ENCODE assay signal across 24 mouse cellular contexts in the genomic region with DNA sequence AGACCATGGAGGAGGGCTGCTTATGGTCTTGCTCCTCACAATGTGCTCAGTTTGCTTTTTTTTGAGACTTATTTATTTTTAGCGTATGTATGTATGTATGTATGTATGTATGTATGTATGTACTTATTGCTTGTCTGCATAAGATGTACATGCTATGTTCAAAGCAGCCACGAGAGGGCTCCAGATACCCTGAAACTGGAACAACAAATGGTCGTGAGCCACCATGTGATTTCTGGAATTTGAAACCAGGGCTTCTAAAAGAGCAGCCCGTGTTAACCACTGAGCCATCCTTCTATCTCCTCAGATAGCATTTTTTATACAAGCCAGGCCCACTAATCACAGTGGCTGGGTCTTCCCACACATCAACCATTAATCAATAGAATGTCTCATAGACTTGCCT.
DNase-seq lines count a peak whose midpoint lies in the region; ATAC-seq and TF ChIP-seq lines count a peak whose summit lies in the region.
"Had no signal": no experiment of that assay in that cellular context is flagged by ENCODE, and none has a peak within 500 bp of the region (broad histone marks: within the 10 kb centered on the region; RNA-seq: fewer than 3 reads in every experiment).

No protein-coding gene starts in this region.

- no peak for TF ChIP-seq CTCF in liver, adult 2 months (IDR thresholded peaks at IDR 0.05; ENCODE audit: low read depth, low read length)
- no peak for TF ChIP-seq CTCF in heart, adult 2 months (IDR thresholded peaks at IDR 0.05)

- peaks cover 6% of the 10 kb centered on the region; the same call in 1 of the 2 replicates for H3K9me3 ChIP-seq in liver, embryonic 11.5 days (ENCODE audit: control insufficient read depth, low read length)

- no peaks in the 10 kb centered on the region for H3K79me2 ChIP-seq in liver, adult 2 months (ENCODE audit: control insufficient read depth, insufficient read depth, low read length)
- no peaks in the 10 kb centered on the region for H3K79me2 ChIP-seq in heart, adult 2 months (replicated peaks; ENCODE audit: control insufficient read depth, insufficient read depth, low read length)

- TF ChIP-seq EP300 in heart, adult 2 months (IDR thresholded peaks at IDR 0.05; ENCODE audit: insufficient read depth, low read depth, low read length) = no peak

- intact Hi-C loops in heart, adult 2 months (cut with DNase I) = no loop called here

- H3K4me2 ChIP-seq in liver, embryonic 11.5 days = no peak overlapping the region
- H3K4me2 ChIP-seq: embryonic facial prominence, embryonic 13.5 days; embryonic facial prominence, embryonic 15.5 days; forebrain, embryonic 12.5 days had no signal

- no peak overlapping the region for H3K27ac ChIP-seq in liver, adult 2 months (replicated peaks; ENCODE audit: insufficient read depth, low read depth, low read length)
- H3K27ac ChIP-seq in liver, embryonic 11.5 days (ENCODE audit: low read depth, low read length) = no peak overlapping the region
- H3K27ac ChIP-seq in heart, adult 2 months = no peak overlapping the region
- H3K27ac ChIP-seq: embryonic facial prominence, embryonic 13.5 days; embryonic facial prominence, embryonic 15.5 days; forebrain, embryonic 10.5 days; forebrain, embryonic 12.5 days had no signal

- H3K4me3 ChIP-seq in liver, adult 2 months (ENCODE audit: insufficient read depth, low read depth, low read length) = no peak overlapping the region
- H3K4me3 ChIP-seq in liver, embryonic 11.5 days (ENCODE audit: low read depth, low read length) = no peak overlapping the region
- H3K4me3 ChIP-seq in heart, adult 2 months = no peak overlapping the region
- H3K4me3 ChIP-seq: embryonic facial prominence, embryonic 13.5 days; embryonic facial prominence, embryonic 15.5 days; erythroblast, embryonic 14.5 days; forebrain, embryonic 10.5 days; forebrain, embryonic 12.5 days had no signal

- no peak for ATAC-seq in liver, embryonic 11.5 days (replicated peaks; ENCODE audit: low FRiP score)
- no peak for ATAC-seq in megakaryocyte progenitor cell, adult 5-6 weeks (replicated peaks; ENCODE audit: poor library complexity)
- ATAC-seq: forebrain, embryonic 14.5 days; forebrain, embryonic 16.5 days had no signal

- no peaks in the 10 kb centered on the region for H3K36me3 ChIP-seq in liver, adult 2 months (ENCODE audit: control insufficient read depth, insufficient read depth, low read length)
- H3K36me3 ChIP-seq in liver, embryonic 11.5 days (ENCODE audit: control insufficient read depth, insufficient read depth, low read length) = no peaks in the 10 kb centered on the region
- H3K36me3 ChIP-seq in heart, adult 2 months (ENCODE audit: control insufficient read depth, insufficient read depth, low read length) = no peaks in the 10 kb centered on the region
- H3K36me3 ChIP-seq: embryonic facial prominence, embryonic 13.5 days; embryonic facial prominence, embryonic 15.5 days; forebrain, embryonic 10.5 days; forebrain, embryonic 12.5 days; G1E had no signal

- no peaks in the 10 kb centered on the region for H3K4me1 ChIP-seq in liver, adult 2 months (ENCODE audit: control insufficient read depth, insufficient read depth, low read length)
- no peaks in the 10 kb centered on the region for H3K4me1 ChIP-seq in liver, embryonic 11.5 days (replicated peaks; ENCODE audit: control insufficient read depth, insufficient read depth, low read length)
- H3K4me1 ChIP-seq in heart, adult 2 months (ENCODE audit: control insufficient read depth, insufficient read depth, low read length) = no peaks in the 10 kb centered on the region
- H3K4me1 ChIP-seq: embryonic facial prominence, embryonic 13.5 days; embryonic facial prominence, embryonic 15.5 days; forebrain, embryonic 10.5 days; forebrain, embryonic 12.5 days had no signal

- DNase-seq in liver, adult 2 months (ENCODE audit: extremely low read depth, low read depth, low spot score) = peak; percentile 41
- DNase-seq in liver, embryonic 11.5 days (ENCODE audit: low spot score) = no peak
- DNase-seq in ES-CJ7 (ENCODE audit: low read depth, low spot score) = peak; percentile 38
- DNase-seq in NIH3T3 (ENCODE audit: low read depth) = peak; percentile 7
- DNase-seq in ZHBTc4 (ENCODE audit: low read depth, low spot score) = peak; percentile 60
- DNase-seq in cerebellum, postnatal 14 days = no peak
- DNase-seq in heart, adult 2 months = no peak
- DNase-seq: adrenal gland, adult 2 months; adrenal gland, postnatal 10 days; adrenal gland, postnatal 25 days; cerebellum, adult 11 months; cerebellum, adult 18-20 months; cerebellum, adult 8-10 months; cerebellum, adult 9-11 months; cerebellum, postnatal 25 days had no signal

- no peaks in the 10 kb centered on the region for H3K27me3 ChIP-seq in liver, adult 2 months (ENCODE audit: control insufficient read depth, insufficient read depth, low read length)
- H3K27me3 ChIP-seq in liver, embryonic 11.5 days (replicated peaks; ENCODE audit: control insufficient read depth, insufficient read depth, low read length) = no peaks in the 10 kb centered on the region
- H3K27me3 ChIP-seq in heart, adult 2 months (ENCODE audit: control insufficient read depth, insufficient read depth, low read length) = no peaks in the 10 kb centered on the region
- H3K27me3 ChIP-seq: embryonic facial prominence, embryonic 13.5 days; embryonic facial prominence, embryonic 15.5 days; forebrain, embryonic 12.5 days had no signal

- TF ChIP-seq POLR2A in liver, adult 2 months (IDR thresholded peaks at IDR 0.05; ENCODE audit: extremely low read depth, insufficient read depth, low read length) = no peak
- TF ChIP-seq POLR2A in heart, adult 2 months (IDR thresholded peaks at IDR 0.05; ENCODE audit: insufficient read depth, low read depth, low read length) = no peak

- H3K9ac ChIP-seq in liver, adult 2 months (ENCODE audit: low read depth, low read length) = no peak overlapping the region
- no peak overlapping the region for H3K9ac ChIP-seq in liver, embryonic 11.5 days (ENCODE audit: low read depth, low read length)
- H3K9ac ChIP-seq in heart, adult 2 months (ENCODE audit: low read depth, low read length) = no peak overlapping the region
- H3K9ac ChIP-seq: embryonic facial prominence, embryonic 13.5 days; embryonic facial prominence, embryonic 15.5 days; forebrain, embryonic 12.5 days had no signal

- 62% methylated on average over 4 of the region's 4 CpGs for WGBS in liver, adult 2 months
- 67% methylated on average over 4 of the region's 4 CpGs for WGBS in liver, embryonic 11.5 days
- 54% methylated on average over 4 of the region's 4 CpGs for WGBS in heart, adult 2 months

Comparison
In these comparisons a context has a peak if more than half of its experiments do, and no peak if none do; other contexts are left out.
1. DNase-seq: peak in liver, adult 2 months (single experiment), ES-CJ7 (single experiment), NIH3T3 (single experiment) and ZHBTc4 (single experiment); none in liver, embryonic 11.5 days (single experiment), cerebellum, postnatal 14 days (0 of 2) and heart, adult 2 months (0 of 2).